Mouse (Mus musculus) intestine, postnatal 0 days (tissue): ENCODE results near the gene Stk32b. TPM values are rescaled to one million over a fixed set of nuclear protein-coding genes. Genes with fewer than 3 reads are reported as not detected.

ENCODE experiments used
- ATAC-seq: fragments of 200-750 bp; cut with Nextera tagmentation; 2 replicates; pipeline ENCODE4 v1.8.0; 2017; ENCODE audit warnings: mild to moderate bottlenecking, moderate TSS enrichment, moderate library complexity
- H3K27ac ChIP-seq: fragments of 300-500 bp; sonication (generic); 2 replicates; pipeline ENCODE4 v1.5.1; 2014; ENCODE audit warnings: mild to moderate bottlenecking, low read depth, low read length, moderate library complexity
- H3K27me3 ChIP-seq: fragments of 300-500 bp; sonication (generic); replicated peaks from 2 replicates; pipeline ENCODE4 v1.6.1; 2014; ENCODE audit warnings: low read length, mixed read lengths; ENCODE audit not compliant: control insufficient read depth, insufficient read depth
- H3K36me3 ChIP-seq: fragments of 300-500 bp; sonication (generic); 2 replicates; pipeline ENCODE4 v1.6.1; 2014; ENCODE audit warnings: mild to moderate bottlenecking, moderate library complexity; ENCODE audit not compliant: control insufficient read depth, insufficient read depth
- H3K4me1 ChIP-seq: fragments of 300-500 bp; sonication (generic); replicated peaks from 2 replicates; pipeline ENCODE4 v1.6.1; 2014; ENCODE audit warnings: antibody characterized with exemption, low read length, mixed read lengths; ENCODE audit not compliant: control insufficient read depth, insufficient read depth
- H3K4me2 ChIP-seq: fragments of 300-500 bp; sonication (generic); replicated peaks from 2 replicates; pipeline ENCODE4 v1.6.1; 2014; ENCODE audit warnings: low read depth, mild to moderate bottlenecking, moderate library complexity
- H3K4me3 ChIP-seq: fragments of 300-500 bp; sonication (generic); 2 replicates; pipeline ENCODE4 v1.5.1; 2014; ENCODE audit warnings: low read depth, low read length
- H3K9ac ChIP-seq: fragments of 300-500 bp; sonication (generic); 2 replicates; pipeline ENCODE4 v1.6.1; 2014; ENCODE audit warnings: mild to moderate bottlenecking, low read depth, low read length
- H3K9me3 ChIP-seq: fragments of 300-500 bp; sonication (generic); 2 replicates; pipeline ENCODE4 v1.6.1; 2016; ENCODE audit warnings: mixed run types; ENCODE audit not compliant: control insufficient read depth
- CTCF ChIP-seq: sonication (generic); IDR thresholded peaks from 2 replicates; pipeline ENCODE4 v1.5.1; 2016; ENCODE audit warnings: low read depth, mild to moderate bottlenecking, control low read depth, antibody characterized with exemption, moderate library complexity
- WGBS: fragments of 180-500 bp; shearing (Covaris S2); extraction: QIAGEN DNeasy Blood & Tissue Kit; methylation state at CpG from one replicate; pipeline ENCODE4 v1.1.7; 2014; 5-methylcytosine and 5-hydroxymethylcytosine counted together
- polyA plus RNA-seq: library from polyadenylated mRNA; unstranded; fragments of >200 nt; fragmentation: Nextera tagmentation; extraction: Ambion mirVana; gene quantifications from 2 replicates; pipeline ENCODE4 v1.2.1, GENCODE M21; 2015

The Stk32b gene
- polyA plus RNA-seq, 1 experiment from 2014 or later = 0.50 TPM

GRCm38 (mm10) chr5:37743889-37744707, 27.1 kb upstream of the Stk32b start:
- no peak for ATAC-seq

GRCm38 (mm10) chr5:37736213-37736612, 19.2 kb upstream of the Stk32b start:
- no peak overlapping the region for H3K9ac ChIP-seq
- whole genome bisulfite sequencing = 62% methylated on average over 7 of the region's 7 CpGs
- no peak overlapping the region for H3K4me3 ChIP-seq
- no peaks in the 10 kb centered on the region for H3K9me3 ChIP-seq
- ATAC-seq = no peak
- H3K4me1 ChIP-seq = no peaks in the 10 kb centered on the region
- TF ChIP-seq CTCF = peak; percentile 34; the same call in 1 of the 2 replicates
- no peaks in the 10 kb centered on the region for H3K27me3 ChIP-seq
- H3K4me2 ChIP-seq = no peak overlapping the region
- H3K27ac ChIP-seq = no peak overlapping the region
- H3K36me3 ChIP-seq = no peaks in the 10 kb centered on the region

More at GRCm38 (mm10) chr5:37743889-37744707, 27.1 kb upstream of the Stk32b start:
- TF ChIP-seq CTCF = no peak
- no peak overlapping the region for H3K9ac ChIP-seq
- no peak overlapping the region for H3K4me3 ChIP-seq
- H3K27me3 ChIP-seq = no peaks in the 10 kb centered on the region
- no peaks in the 10 kb centered on the region for H3K9me3 ChIP-seq
- H3K4me1 ChIP-seq = no peaks in the 10 kb centered on the region
- WGBS = 70% methylated on average over 13 of the region's 13 CpGs
- no peaks in the 10 kb centered on the region for H3K36me3 ChIP-seq
- no peak overlapping the region for H3K4me2 ChIP-seq
- H3K27ac ChIP-seq = no peak overlapping the region

GRCm38 (mm10) chr5:37735224-37735623, 18.3 kb upstream of the Stk32b start, which contains the start of gene Cytl1:
TSS of gene Cytl1 (plus strand) at chr5:37735519.
- H3K4me2 ChIP-seq = no peak within 1 kb of the TSS
- no peak within 1 kb of the TSS for H3K9ac ChIP-seq
- TF ChIP-seq CTCF = no peak
- no peak for ATAC-seq
- H3K4me1 ChIP-seq = no peaks in the 10 kb centered on the region
- no peaks in the 10 kb centered on the region for H3K9me3 ChIP-seq
- no peaks in the 10 kb centered on the region for H3K27me3 ChIP-seq
- no peaks in the 10 kb centered on the region for H3K36me3 ChIP-seq
- 42% methylated on average over 5 of the region's 5 CpGs for WGBS
- no peak within 1 kb of the TSS for H3K27ac ChIP-seq
- no peak within 1 kb of the TSS for H3K4me3 ChIP-seq

DNA sequence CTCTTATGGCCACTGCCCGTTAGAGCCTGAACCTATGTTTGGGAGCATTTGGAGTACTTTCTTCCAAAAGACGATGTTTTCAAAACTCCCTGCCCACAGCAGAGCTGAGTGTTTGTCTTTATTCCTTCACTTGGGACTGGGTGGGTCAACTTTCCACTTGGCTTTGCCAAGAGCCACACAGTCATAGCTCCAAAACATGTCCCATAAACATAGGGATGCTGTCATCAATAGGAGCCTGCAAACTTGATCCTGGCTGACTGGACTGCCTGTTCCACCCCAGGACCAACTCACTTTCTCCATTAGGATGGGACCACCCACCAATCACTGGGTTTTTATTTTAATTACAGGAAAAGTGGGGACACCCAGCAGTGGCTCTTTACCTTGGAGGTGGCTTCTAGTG, 13.8 kb upstream of the Stk32b start:
- Histone ChIP-seq H3K36me3 (no peaks in the 10 kb centered on the region), H3K27ac (no peak overlapping the region), H3K4me2 (no peak overlapping the region), H3K4me1 (no peaks in the 10 kb centered on the region), H3K4me3 (no peak overlapping the region), H3K9me3 (no peaks in the 10 kb centered on the region), H3K9ac (no peak overlapping the region), H3K27me3 (no peaks in the 10 kb centered on the region)
- ATAC-seq = no peak
- TF ChIP-seq CTCF = no peak
- WGBS = 88% methylated on average over 2 of the region's 2 CpGs

DNA sequence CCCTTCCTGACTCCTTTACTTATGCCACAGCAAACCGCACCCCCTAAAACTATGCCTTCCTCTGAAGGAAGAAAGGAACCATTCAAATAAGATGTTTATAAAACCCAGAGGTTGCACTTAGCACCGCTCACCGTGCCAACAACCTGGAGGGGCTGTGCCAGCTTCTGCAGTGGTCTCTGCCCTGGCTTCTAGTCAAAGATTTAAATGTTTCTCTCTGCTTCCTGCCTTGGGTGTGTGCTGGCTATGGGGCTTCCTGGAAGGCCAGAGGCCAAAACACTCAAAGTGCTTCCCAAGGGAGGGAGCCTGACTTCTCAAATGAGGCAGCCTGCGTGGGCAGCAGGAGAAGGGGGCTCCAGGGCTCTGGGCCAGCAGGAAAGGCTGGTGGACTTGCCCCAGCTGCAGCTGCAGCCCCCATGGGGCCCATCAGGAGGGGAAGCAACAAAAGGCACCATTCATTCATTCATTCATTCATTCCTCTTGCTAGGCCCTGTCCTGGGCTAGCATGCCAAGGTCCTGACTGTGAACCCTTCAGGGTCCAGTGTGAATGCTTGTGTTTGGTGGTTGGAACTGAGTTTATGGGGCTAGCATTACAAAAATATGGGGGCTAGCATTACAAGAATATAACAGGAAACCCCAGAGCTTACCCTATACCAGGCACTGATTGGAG, 8.4 kb upstream of the Stk32b start:
- H3K9ac ChIP-seq = no peak overlapping the region
- 70% methylated on average over 4 of the region's 4 CpGs for WGBS
- no peaks in the 10 kb centered on the region for H3K4me1 ChIP-seq
- ATAC-seq = no peak
- no peak overlapping the region for H3K4me3 ChIP-seq
- no peaks in the 10 kb centered on the region for H3K27me3 ChIP-seq
- no peaks in the 10 kb centered on the region for H3K36me3 ChIP-seq
- no peak for TF ChIP-seq CTCF
- no peak overlapping the region for H3K27ac ChIP-seq
- no peak overlapping the region for H3K4me2 ChIP-seq
- H3K9me3 ChIP-seq = no peaks in the 10 kb centered on the region

GRCm38 (mm10) chr5:37720670-37721069, 3.7 kb upstream of the Stk32b start:
- no peaks in the 10 kb centered on the region for H3K4me1 ChIP-seq
- ATAC-seq = no peak
- 23% methylated on average over 6 of the region's 6 CpGs for WGBS
- no peak overlapping the region for H3K4me2 ChIP-seq
- no peaks in the 10 kb centered on the region for H3K36me3 ChIP-seq
- H3K27me3 ChIP-seq = peaks cover 16% of the 10 kb centered on the region
- H3K27ac ChIP-seq = no peak overlapping the region
- no peak overlapping the region for H3K9ac ChIP-seq
- no peak for TF ChIP-seq CTCF
- H3K4me3 ChIP-seq = no peak overlapping the region
- H3K9me3 ChIP-seq = no peaks in the 10 kb centered on the region
